Mouse (Mus musculus): ENCODE measurements around the gene Hoxb8.

DNA sequence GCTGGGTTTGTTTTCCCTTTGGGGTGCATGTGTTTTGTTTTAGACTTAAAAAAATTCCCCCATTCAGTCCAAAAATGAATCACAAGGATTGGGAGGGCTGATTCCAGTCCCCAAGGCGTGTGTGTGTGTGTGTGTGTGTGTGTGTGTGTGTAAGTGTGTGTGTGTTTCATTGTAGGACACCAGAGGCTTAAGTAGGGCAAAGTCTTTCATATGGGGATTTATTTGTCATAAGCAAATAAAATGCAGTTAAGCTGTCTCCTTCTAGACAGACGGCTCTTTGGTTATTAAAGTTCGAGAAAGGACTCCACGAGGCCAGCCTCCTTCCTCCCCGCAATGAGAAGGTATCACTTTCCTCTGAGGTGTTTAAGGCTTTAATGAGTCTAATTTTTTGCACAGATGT, 40.1 kb downstream of the Hoxb8 start:
- TF ChIP-seq CTCF (IDR thresholded peaks at IDR 0.05; ENCODE audit: low read depth, low read length): no peak
- no peak for TF ChIP-seq POLR2A (IDR thresholded peaks at IDR 0.05; ENCODE audit: extremely low read depth, insufficient read depth, low read length)

All from liver, adult 2 months (tissue).